Mouse (Mus musculus) cerebellum, postnatal 25 days (tissue): ENCODE results near the gene Zfp97.
"Not testable (repeated sequence)": the region's sequence is repeated elsewhere in the genome, so short reads cannot be mapped to it uniquely, and the experiment has no call there.

Experiments
- DNase-seq, 2 experiments: peaks; one replicate each; pipeline ENCODE4 v3.0.0; 2021; ENCODE audit warnings: mixed read lengths in 2 of 2

Zfp97 gene

GRCm38 (mm10) chr17:17120830-17121502, at the start of gene Zfp97:
Zfp97 (plus strand) TSS chr17:17121415.
- not testable (repeated sequence) for DNase-seq

- not testable (repeated sequence) for DNase-seq
Measured at GRCm38 (mm10) chr17:17178757-17179413, 57.7 kb downstream of the Zfp97 start.

GRCm38 (mm10) chr17:17194761-17195160, 73.5 kb downstream of the Zfp97 start:
- DNase-seq, result not testable (repeated sequence)

GRCm38 (mm10) chr17:17195178-17195577, 74.0 kb downstream of the Zfp97 start:
- no peak for DNase-seq

- DNase-seq, result not testable (repeated sequence)
Measured at GRCm38 (mm10) chr17:17196111-17196510, 74.9 kb downstream of the Zfp97 start.
